Comparison of ENCODE assay signal across 19 mouse cellular contexts in genomic region chr13:98913196-98913595, GRCm38 (mm10). TPM values are rescaled to one million over a fixed set of nuclear protein-coding genes. Genes with fewer than 3 reads are reported as not detected.
A peak's percentile ranks its signal among the peaks of the same experiment; 100 is the strongest.
DNase-seq lines count a peak whose midpoint lies in the region; ATAC-seq lines count a peak whose summit lies in the region.
"Had no signal": no experiment of that assay in that cellular context is flagged by ENCODE, and none has a peak within 500 bp of the region (broad histone marks: within the 10 kb centered on the region; RNA-seq: fewer than 3 reads in every experiment).

No protein-coding gene starts in this region.

- H3K36me3 ChIP-seq in forebrain, embryonic 14.5 days (ENCODE audit: control insufficient read depth, insufficient read depth, low read length) = 0 out of 2 replicates have a peak, but pooled peaks cover 3% of the 10 kb centered on the region
- peaks cover 42% of the 10 kb centered on the region for H3K36me3 ChIP-seq in forebrain, embryonic 10.5 days (replicated peaks)
- no peaks in the 10 kb centered on the region for H3K36me3 ChIP-seq in hindbrain, embryonic 15.5 days
- no peaks in the 10 kb centered on the region for H3K36me3 ChIP-seq in hindbrain, embryonic 11.5 days (ENCODE audit: control insufficient read depth, insufficient read depth, low read length)
- peaks cover 5% of the 10 kb centered on the region; the same call in 1 of the 2 replicates for H3K36me3 ChIP-seq in midbrain, embryonic 12.5 days
- peaks cover 8% of the 10 kb centered on the region; the same call in 1 of the 2 replicates for H3K36me3 ChIP-seq in midbrain, embryonic 13.5 days
- no peaks in the 10 kb centered on the region for H3K36me3 ChIP-seq in neural tube, embryonic 14.5 days (ENCODE audit: control insufficient read depth, insufficient read depth, low read length)

- H3K4me1 ChIP-seq in forebrain, embryonic 14.5 days (ENCODE audit: control insufficient read depth, insufficient read depth, low read length) = peaks cover 37% of the 10 kb centered on the region
- H3K4me1 ChIP-seq in forebrain, embryonic 10.5 days = peaks cover 39% of the 10 kb centered on the region
- H3K4me1 ChIP-seq in hindbrain, embryonic 15.5 days (replicated peaks) = peaks cover 65% of the 10 kb centered on the region
- peaks cover 8% of the 10 kb centered on the region; the same call in 1 of the 2 replicates for H3K4me1 ChIP-seq in hindbrain, embryonic 11.5 days (replicated peaks; ENCODE audit: control insufficient read depth, insufficient read depth, low read length)
- peaks cover 46% of the 10 kb centered on the region for H3K4me1 ChIP-seq in midbrain, embryonic 12.5 days
- H3K4me1 ChIP-seq in midbrain, embryonic 13.5 days (replicated peaks) = peaks cover 70% of the 10 kb centered on the region
- H3K4me1 ChIP-seq in neural tube, embryonic 14.5 days (ENCODE audit: control insufficient read depth, insufficient read depth, low read length) = peaks cover 49% of the 10 kb centered on the region

- H3K9ac ChIP-seq in forebrain, embryonic 14.5 days (ENCODE audit: low read length) = no peak overlapping the region
- no peak overlapping the region for H3K9ac ChIP-seq in hindbrain, embryonic 15.5 days
- H3K9ac ChIP-seq in hindbrain, embryonic 11.5 days (ENCODE audit: low read depth, low read length) = no peak overlapping the region
- H3K9ac ChIP-seq in midbrain, embryonic 12.5 days (replicated peaks) = 0 out of 2 replicates have a peak overlapping the region, but pooled peaks have one; percentile 15
- no peak overlapping the region for H3K9ac ChIP-seq in midbrain, embryonic 13.5 days (replicated peaks)
- no peak overlapping the region for H3K9ac ChIP-seq in neural tube, embryonic 14.5 days (replicated peaks; ENCODE audit: low read depth, low read length)

- H3K4me3 ChIP-seq in forebrain, embryonic 14.5 days (ENCODE audit: low read depth, low read length) = no peak overlapping the region
- H3K4me3 ChIP-seq in forebrain, embryonic 10.5 days = no peak overlapping the region
- no peak overlapping the region for H3K4me3 ChIP-seq in hindbrain, embryonic 15.5 days
- no peak overlapping the region for H3K4me3 ChIP-seq in hindbrain, embryonic 11.5 days (ENCODE audit: low read depth, low read length)
- no peak overlapping the region for H3K4me3 ChIP-seq in midbrain, embryonic 12.5 days
- H3K4me3 ChIP-seq in midbrain, embryonic 13.5 days (replicated peaks) = no peak overlapping the region
- H3K4me3 ChIP-seq in neural tube, embryonic 14.5 days (ENCODE audit: low read depth, low read length) = no peak overlapping the region

- peak overlapping the region; percentile 6; the same call in 1 of the 2 replicates for H3K27ac ChIP-seq in forebrain, embryonic 14.5 days (ENCODE audit: low read depth, low read length)
- no peak overlapping the region for H3K27ac ChIP-seq in forebrain, embryonic 10.5 days
- 0 out of 2 replicates have a peak overlapping the region, but pooled peaks have one; percentile 2 for H3K27ac ChIP-seq in hindbrain, embryonic 15.5 days (replicated peaks)
- no peak overlapping the region for H3K27ac ChIP-seq in hindbrain, embryonic 11.5 days (ENCODE audit: low read depth, low read length)
- 0 out of 2 replicates have a peak overlapping the region, but pooled peaks have one; percentile 22 for H3K27ac ChIP-seq in midbrain, embryonic 12.5 days (replicated peaks)
- H3K27ac ChIP-seq in midbrain, embryonic 13.5 days = no peak overlapping the region
- H3K27ac ChIP-seq in neural tube, embryonic 14.5 days (ENCODE audit: low read depth, low read length) = no peak overlapping the region
- H3K27ac ChIP-seq: stomach, postnatal 0 days had no signal

- no peak for ATAC-seq in forebrain, embryonic 14.5 days
- ATAC-seq in hindbrain, embryonic 15.5 days (ENCODE audit: low FRiP score, low read depth) = no peak
- ATAC-seq in hindbrain, embryonic 11.5 days (ENCODE audit: low FRiP score) = no peak
- ATAC-seq in midbrain, embryonic 12.5 days (ENCODE audit: low FRiP score, low read depth) = no peak
- ATAC-seq in midbrain, embryonic 13.5 days = no peak
- ATAC-seq in neural tube, embryonic 14.5 days (ENCODE audit: low read depth) = 0 out of 2 replicates have a peak, but pooled peaks have one; percentile 18

- WGBS in forebrain, embryonic 14.5 days = 61% methylated on average over 7 of the region's 7 CpGs
- WGBS in forebrain, embryonic 10.5 days = 70% methylated on average over 7 of the region's 7 CpGs
- 28% methylated on average over 7 of the region's 7 CpGs for WGBS in hindbrain, embryonic 15.5 days
- 64% methylated on average over 7 of the region's 7 CpGs for WGBS in hindbrain, embryonic 11.5 days
- WGBS in midbrain, embryonic 12.5 days = 49% methylated on average over 7 of the region's 7 CpGs
- 38% methylated on average over 7 of the region's 7 CpGs for WGBS in midbrain, embryonic 13.5 days
- WGBS in neural tube, embryonic 14.5 days = 17% methylated on average over 7 of the region's 7 CpGs

- no peak overlapping the region for H3K4me2 ChIP-seq in forebrain, embryonic 14.5 days (ENCODE audit: low read length)
- no peak overlapping the region for H3K4me2 ChIP-seq in hindbrain, embryonic 15.5 days
- H3K4me2 ChIP-seq in hindbrain, embryonic 11.5 days (replicated peaks; ENCODE audit: low read depth, low read length) = no peak overlapping the region
- no peak overlapping the region for H3K4me2 ChIP-seq in midbrain, embryonic 12.5 days (replicated peaks)
- no peak overlapping the region for H3K4me2 ChIP-seq in midbrain, embryonic 13.5 days (replicated peaks)
- no peak overlapping the region for H3K4me2 ChIP-seq in neural tube, embryonic 14.5 days (ENCODE audit: low read depth, low read length)

- H3K27me3 ChIP-seq in forebrain, embryonic 14.5 days (replicated peaks; ENCODE audit: control insufficient read depth, insufficient read depth, low read length) = no peaks in the 10 kb centered on the region
- H3K27me3 ChIP-seq in forebrain, embryonic 10.5 days (ENCODE audit: poor library complexity, severe bottlenecking) = no peaks in the 10 kb centered on the region
- no peaks in the 10 kb centered on the region for H3K27me3 ChIP-seq in hindbrain, embryonic 15.5 days
- no peaks in the 10 kb centered on the region for H3K27me3 ChIP-seq in hindbrain, embryonic 11.5 days (ENCODE audit: control insufficient read depth, insufficient read depth, low read length)
- H3K27me3 ChIP-seq in midbrain, embryonic 12.5 days = no peaks in the 10 kb centered on the region
- no peaks in the 10 kb centered on the region for H3K27me3 ChIP-seq in midbrain, embryonic 13.5 days
- H3K27me3 ChIP-seq in neural tube, embryonic 14.5 days (ENCODE audit: control insufficient read depth, insufficient read depth, low read length) = no peaks in the 10 kb centered on the region

- DNase-seq in forebrain, embryonic 14.5 days (ENCODE audit: low spot score) = no peak
- DNase-seq in forebrain, embryonic 10.5 days (ENCODE audit: extremely low spot score, low spot score) = no peak
- no peak for DNase-seq in hindbrain, embryonic 11.5 days (ENCODE audit: low spot score)
- no peak for DNase-seq in cerebellum, adult 8-10 months
- DNase-seq: adrenal gland, postnatal 25 days; cerebellum, adult 11-12 months; cerebellum, postnatal 25 days; embryo, embryonic 11 days; gastrocnemius, postnatal 36 days; kidney, adult 18-20 months; lung, adult 2 months; lung, postnatal 36 days; right cerebral cortex, postnatal 4 days had no signal

- no peaks in the 10 kb centered on the region for H3K9me3 ChIP-seq in forebrain, embryonic 14.5 days (replicated peaks; ENCODE audit: control insufficient read depth, low read length)
- H3K9me3 ChIP-seq in forebrain, embryonic 10.5 days = no peaks in the 10 kb centered on the region
- no peaks in the 10 kb centered on the region for H3K9me3 ChIP-seq in hindbrain, embryonic 15.5 days
- no peaks in the 10 kb centered on the region for H3K9me3 ChIP-seq in hindbrain, embryonic 11.5 days (ENCODE audit: control insufficient read depth, low read length)
- H3K9me3 ChIP-seq in midbrain, embryonic 12.5 days = no peaks in the 10 kb centered on the region
- no peaks in the 10 kb centered on the region for H3K9me3 ChIP-seq in midbrain, embryonic 13.5 days
- H3K9me3 ChIP-seq in neural tube, embryonic 14.5 days (ENCODE audit: control insufficient read depth, low read length) = no peaks in the 10 kb centered on the region
- H3K9me3 ChIP-seq: G1E had no signal

RNA-seq across cellular contexts. Expression of gene Tnpo1, which starts 13.0 kb away (rescaled TPM):
- 59.2 and 75.4 TPM in 2 replicates for polyA plus RNA-seq in forebrain, embryonic 14.5 days (2014; fragmentation: Nextera tagmentation; extraction: Ambion mirVana)
- polyA plus RNA-seq in forebrain, embryonic 10.5 days (2016; fragmentation: Nextera tagmentation; extraction: Ambion mirVana) = 88.7 and 98.5 TPM in 2 replicates
- 41.9 and 48.6 TPM in 2 replicates for polyA plus RNA-seq in hindbrain, embryonic 15.5 days (2015; fragmentation: Nextera tagmentation; extraction: Ambion mirVana)
- 66.9 and 124 TPM in 2 replicates for polyA plus RNA-seq in hindbrain, embryonic 11.5 days (2014; fragmentation: Nextera tagmentation; extraction: Ambion mirVana)
- polyA plus RNA-seq in midbrain, embryonic 12.5 days (2016; fragmentation: Nextera tagmentation; extraction: Ambion mirVana) = 86.9 and 93.2 TPM in 2 replicates
- 70.3 and 71.4 TPM in 2 replicates for polyA plus RNA-seq in midbrain, embryonic 13.5 days (2015; fragmentation: Nextera tagmentation; extraction: Ambion mirVana)
- polyA plus RNA-seq in neural tube, embryonic 14.5 days (2014; fragmentation: Nextera tagmentation; extraction: Ambion mirVana) = 37.5 and 63.9 TPM in 2 replicates

Comparison
In these comparisons a context has a peak if more than half of its experiments do, and no peak if none do; other contexts are left out.
1. H3K27ac ChIP-seq: peak in forebrain, embryonic 14.5 days (single experiment), hindbrain, embryonic 15.5 days (single experiment) and midbrain, embryonic 12.5 days (single experiment); none in forebrain, embryonic 10.5 days (single experiment), hindbrain, embryonic 11.5 days (single experiment), midbrain, embryonic 13.5 days (single experiment) and neural tube, embryonic 14.5 days (single experiment).